Mouse (Mus musculus) midbrain, embryonic 15.5 days (tissue): ENCODE measurements around the gene Inhbb. TPM values are rescaled to one million over a fixed set of nuclear protein-coding genes. Genes with fewer than 3 reads are reported as not detected.

Experiments used
- ATAC-seq: fragments of 200-750 bp; cut with Nextera tagmentation; replicated peaks from 2 replicates; pipeline ENCODE4 v1.8.0; 2017; ENCODE audit warnings: moderate TSS enrichment
- H3K27ac ChIP-seq: fragments of 300-500 bp; sonication (generic); 2 replicates; pipeline ENCODE4 v1.5.1; 2015; ENCODE audit warnings: mild to moderate bottlenecking, inconsistent platforms
- H3K27me3 ChIP-seq: fragments of 300-500 bp; sonication (generic); replicated peaks from 2 replicates; pipeline ENCODE4 v1.6.1; 2015; ENCODE audit warnings: inconsistent platforms
- H3K36me3 ChIP-seq: fragments of 300-500 bp; sonication (generic); replicated peaks from 2 replicates; pipeline ENCODE4 v1.6.1; 2015; ENCODE audit warnings: inconsistent platforms
- H3K4me1 ChIP-seq: fragments of 300-500 bp; sonication (generic); 2 replicates; pipeline ENCODE4 v1.6.1; 2015; ENCODE audit warnings: inconsistent platforms
- H3K4me2 ChIP-seq: fragments of 300-500 bp; sonication (generic); 2 replicates; pipeline ENCODE4 v1.6.1; 2015; ENCODE audit warnings: inconsistent platforms, mild to moderate bottlenecking, moderate library complexity
- H3K4me3 ChIP-seq: fragments of 300-500 bp; sonication (generic); 2 replicates; pipeline ENCODE4 v1.5.1; 2015; ENCODE audit warnings: mild to moderate bottlenecking, inconsistent platforms
- H3K9ac ChIP-seq: fragments of 300-500 bp; sonication (generic); 2 replicates; pipeline ENCODE4 v1.6.1; 2015; ENCODE audit warnings: mild to moderate bottlenecking, inconsistent platforms
- H3K9me3 ChIP-seq: fragments of 300-500 bp; sonication (generic); 2 replicates; pipeline ENCODE4 v1.6.1; 2016; ENCODE audit warnings: inconsistent platforms
- WGBS: fragments of 180-500 bp; shearing (Covaris S2); methylation state at CpG from one replicate; pipeline ENCODE4 v1.1.7; 2015; ENCODE audit warnings: mixed read lengths; 5-methylcytosine and 5-hydroxymethylcytosine counted together
- polyA plus RNA-seq: library from polyadenylated mRNA; unstranded; fragments of >200 nt; fragmentation: Nextera tagmentation; extraction: Ambion mirVana; gene quantifications from 2 replicates; pipeline ENCODE4 v1.2.1, GENCODE M21; 2015

The Inhbb gene
- polyA plus RNA-seq: 2.4 and 2.5 TPM in 2 replicates

GRCm38 (mm10) chr1:119421576-119422421 lies at the start of gene Inhbb:
Inhbb (minus strand) TSS chr1:119422248.
- Histone ChIP-seq H3K4me3 (peak within 1 kb of the TSS; percentile 44), H3K27ac (peak within 1 kb of the TSS; percentile 55), H3K36me3 (no peaks in the 10 kb centered on the region), H3K9me3 (no peaks in the 10 kb centered on the region), H3K27me3 (peaks cover 65% of the 10 kb centered on the region), H3K4me2 (peak within 1 kb of the TSS; percentile 84), H3K4me1 (peaks cover 40% of the 10 kb centered on the region), H3K9ac (peak within 1 kb of the TSS; percentile 40)
- peak; percentile 51 for ATAC-seq
- under 1% methylated on average over 76 of the region's 92 CpGs for WGBS

- H3K27ac ChIP-seq: no peak overlapping the region
- WGBS: 43% methylated on average over 2 of the region's 2 CpGs
- no peak for ATAC-seq
- H3K4me2 ChIP-seq: no peak overlapping the region
- H3K4me3 ChIP-seq: no peak overlapping the region
- no peaks in the 10 kb centered on the region for H3K36me3 ChIP-seq
- no peak overlapping the region for H3K9ac ChIP-seq
- no peaks in the 10 kb centered on the region for H3K9me3 ChIP-seq
- no peaks in the 10 kb centered on the region for H3K4me1 ChIP-seq
- no peaks in the 10 kb centered on the region for H3K27me3 ChIP-seq
Observed at GRCm38 (mm10) chr1:119463386-119463785, 41.3 kb upstream of the Inhbb start.

- no peaks in the 10 kb centered on the region for H3K9me3 ChIP-seq
- H3K27ac ChIP-seq: no peak overlapping the region
- H3K9ac ChIP-seq: no peak overlapping the region
- no peak overlapping the region for H3K4me2 ChIP-seq
- H3K4me1 ChIP-seq: 0 out of 2 replicates have a peak, but pooled peaks cover 4% of the 10 kb centered on the region
- WGBS: 64% methylated on average over 2 of the region's 2 CpGs
- ATAC-seq: no peak
- no peaks in the 10 kb centered on the region for H3K27me3 ChIP-seq
- H3K4me3 ChIP-seq: no peak overlapping the region
- no peaks in the 10 kb centered on the region for H3K36me3 ChIP-seq
Observed at GRCm38 (mm10) chr1:119460062-119460461, 38.0 kb upstream of the Inhbb start.

GRCm38 (mm10) chr1:119457993-119458605 lies 36.1 kb upstream of the Inhbb start:
- H3K4me1 ChIP-seq: 0 out of 2 replicates have a peak, but pooled peaks cover 4% of the 10 kb centered on the region
- H3K4me2 ChIP-seq: no peak overlapping the region
- H3K27ac ChIP-seq: no peak overlapping the region
- ATAC-seq: peak; percentile 38
- WGBS: 17% methylated on average over 10 of the region's 10 CpGs
- no peak overlapping the region for H3K9ac ChIP-seq
- H3K4me3 ChIP-seq: no peak overlapping the region
- no peaks in the 10 kb centered on the region for H3K27me3 ChIP-seq
- no peaks in the 10 kb centered on the region for H3K9me3 ChIP-seq
- H3K36me3 ChIP-seq: no peaks in the 10 kb centered on the region

- Histone ChIP-seq H3K9me3 (no peaks in the 10 kb centered on the region), H3K27me3 (no peaks in the 10 kb centered on the region), H3K4me2 (no peak overlapping the region), H3K4me3 (no peak overlapping the region), H3K27ac (no peak overlapping the region), H3K4me1 (0 out of 2 replicates have a peak, but pooled peaks cover 4% of the 10 kb centered on the region), H3K36me3 (no peaks in the 10 kb centered on the region), H3K9ac (no peak overlapping the region)
- WGBS: 65% methylated on average over 4 of the region's 5 CpGs
- ATAC-seq: peak; percentile 48
Observed at GRCm38 (mm10) chr1:119457528-119457855, 35.4 kb upstream of the Inhbb start.

- Histone ChIP-seq H3K4me3 (no peak overlapping the region), H3K4me1 (0 out of 2 replicates have a peak, but pooled peaks cover 4% of the 10 kb centered on the region), H3K27me3 (no peaks in the 10 kb centered on the region), H3K27ac (no peak overlapping the region), H3K9ac (no peak overlapping the region), H3K36me3 (no peaks in the 10 kb centered on the region), H3K9me3 (no peaks in the 10 kb centered on the region), H3K4me2 (no peak overlapping the region)
- ATAC-seq: peak; percentile 25
- WGBS: 54% methylated on average over 19 of the region's 19 CpGs
Observed at GRCm38 (mm10) chr1:119456671-119457527, 34.9 kb upstream of the Inhbb start.

GRCm38 (mm10) chr1:119453731-119454130 lies 31.7 kb upstream of the Inhbb start:
- H3K27me3 ChIP-seq: no peaks in the 10 kb centered on the region
- 53% methylated on average over 4 of the region's 4 CpGs for WGBS
- no peak overlapping the region for H3K4me3 ChIP-seq
- 0 out of 2 replicates have a peak, but pooled peaks cover 4% of the 10 kb centered on the region for H3K4me1 ChIP-seq
- no peak for ATAC-seq
- H3K9ac ChIP-seq: no peak overlapping the region
- no peaks in the 10 kb centered on the region for H3K9me3 ChIP-seq
- no peaks in the 10 kb centered on the region for H3K36me3 ChIP-seq
- H3K4me2 ChIP-seq: no peak overlapping the region
- no peak overlapping the region for H3K27ac ChIP-seq

- Histone ChIP-seq H3K27ac (no peak overlapping the region), H3K27me3 (no peaks in the 10 kb centered on the region), H3K9ac (no peak overlapping the region), H3K4me2 (no peak overlapping the region), H3K36me3 (no peaks in the 10 kb centered on the region), H3K9me3 (no peaks in the 10 kb centered on the region), H3K4me1 (no peaks in the 10 kb centered on the region), H3K4me3 (no peak overlapping the region)
- WGBS: 53% methylated on average over 10 of the region's 10 CpGs
- no peak for ATAC-seq
Observed at GRCm38 (mm10) chr1:119451417-119451816, 29.4 kb upstream of the Inhbb start.

- Histone ChIP-seq H3K9ac (no peak overlapping the region), H3K4me3 (no peak overlapping the region), H3K4me1 (no peaks in the 10 kb centered on the region), H3K27me3 (no peaks in the 10 kb centered on the region), H3K4me2 (no peak overlapping the region), H3K9me3 (no peaks in the 10 kb centered on the region), H3K36me3 (no peaks in the 10 kb centered on the region), H3K27ac (no peak overlapping the region)
- ATAC-seq: no peak
- WGBS: 84% methylated on average over 10 of the region's 10 CpGs
Observed at GRCm38 (mm10) chr1:119450651-119451345, 28.8 kb upstream of the Inhbb start.

GRCm38 (mm10) chr1:119446753-119447283 lies 24.8 kb upstream of the Inhbb start:
- no peaks in the 10 kb centered on the region for H3K9me3 ChIP-seq
- no peak for ATAC-seq
- no peaks in the 10 kb centered on the region for H3K27me3 ChIP-seq
- no peaks in the 10 kb centered on the region for H3K4me1 ChIP-seq
- H3K4me2 ChIP-seq: no peak overlapping the region
- no peak overlapping the region for H3K27ac ChIP-seq
- H3K4me3 ChIP-seq: no peak overlapping the region
- no peak overlapping the region for H3K9ac ChIP-seq
- no peaks in the 10 kb centered on the region for H3K36me3 ChIP-seq
- 59% methylated on average over 10 of the region's 10 CpGs for WGBS

- H3K9ac ChIP-seq: no peak overlapping the region
- ATAC-seq: no peak
Observed at GRCm38 (mm10) chr1:119443591-119444350, 21.7 kb upstream of the Inhbb start.

More at GRCm38 (mm10) chr1:119443591-119444350, 21.7 kb upstream of the Inhbb start:
- Histone ChIP-seq H3K9me3 (no peaks in the 10 kb centered on the region), H3K36me3 (no peaks in the 10 kb centered on the region), H3K27ac (no peak overlapping the region), H3K27me3 (no peaks in the 10 kb centered on the region), H3K4me2 (no peak overlapping the region), H3K4me1 (no peaks in the 10 kb centered on the region), H3K4me3 (no peak overlapping the region)
- 85% methylated on average over 21 of the region's 21 CpGs for WGBS
